Mouse (Mus musculus): ENCODE measurements around the gene Agfg2.

Agfg2 gene

DNA sequence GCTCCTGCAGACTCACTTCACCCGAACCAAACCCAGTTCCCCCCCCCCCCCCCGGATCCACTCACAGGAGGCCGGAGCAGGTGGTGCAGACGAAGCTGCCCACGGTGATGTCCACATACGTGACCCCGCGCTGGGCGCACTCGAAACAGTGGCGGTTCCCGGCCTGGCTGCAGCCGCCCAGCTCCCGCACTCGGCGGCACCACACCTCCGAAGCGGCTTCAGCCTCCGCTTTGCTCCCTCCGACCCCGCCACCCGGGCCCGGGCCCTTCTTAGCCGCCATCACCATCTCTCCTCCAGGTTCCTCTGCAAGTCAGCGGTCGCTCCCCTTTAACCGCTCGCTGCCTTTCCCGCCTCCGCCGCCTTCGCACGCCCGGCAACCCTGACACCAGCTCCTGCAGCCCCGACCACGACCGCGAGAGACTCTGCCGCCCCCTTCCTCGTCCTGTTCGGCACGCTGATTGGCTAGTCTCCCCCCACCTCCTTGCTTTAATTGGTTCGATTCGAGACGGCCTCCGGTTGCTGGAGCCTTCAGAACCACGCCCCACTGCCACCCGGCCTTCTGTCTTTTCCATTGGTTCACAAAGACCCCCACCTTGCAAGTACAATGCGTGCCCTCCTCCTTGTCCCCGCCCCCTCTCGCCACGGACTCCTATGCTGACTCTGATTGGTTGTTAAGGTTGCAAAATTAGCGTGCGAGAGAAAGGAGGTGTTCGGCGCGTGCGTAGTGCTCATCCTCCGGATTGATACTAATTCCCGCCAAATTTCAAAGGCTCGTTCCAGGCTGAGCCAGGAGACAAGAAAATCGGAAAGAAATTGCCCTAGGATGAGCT lies at the start of gene Agfg2:
TSS of gene Agfg2 (minus strand) at position 433 of the 830 bp plus-strand sequence.
- peak; percentile 99 to 100 for DNase-seq

DNA sequence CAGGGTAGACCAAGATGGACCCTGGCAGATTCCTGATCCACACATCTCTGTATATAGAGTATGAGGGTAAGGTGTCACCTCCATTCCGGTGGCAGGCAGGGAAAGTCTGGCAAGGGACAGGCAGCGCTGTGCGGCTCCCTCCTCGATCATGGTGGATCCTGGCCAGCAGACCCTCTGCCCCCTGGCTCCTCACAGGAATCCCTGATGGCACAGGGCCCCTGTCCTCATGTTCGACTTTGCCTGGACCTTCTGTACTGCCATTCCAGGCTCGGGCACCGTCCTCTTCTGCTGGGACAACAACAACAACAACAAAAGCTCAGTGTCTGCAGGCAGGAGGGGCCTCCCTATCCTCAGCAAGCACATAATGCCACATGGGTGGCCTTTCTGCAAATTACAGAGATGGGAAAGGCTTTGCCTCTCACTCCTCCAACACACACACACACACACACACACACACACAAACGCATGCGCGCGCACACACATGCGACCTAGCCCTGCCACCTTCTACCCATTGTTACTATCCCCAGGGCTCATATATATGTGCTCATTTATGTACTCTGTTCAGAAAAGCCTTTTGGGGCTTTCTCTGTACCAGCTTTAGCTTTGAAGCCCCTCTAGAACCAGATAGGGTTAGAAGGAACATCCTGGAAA lies 49.2 kb upstream of the Agfg2 start:
- DNase-seq: peak; percentile 53 to 55

DNA sequence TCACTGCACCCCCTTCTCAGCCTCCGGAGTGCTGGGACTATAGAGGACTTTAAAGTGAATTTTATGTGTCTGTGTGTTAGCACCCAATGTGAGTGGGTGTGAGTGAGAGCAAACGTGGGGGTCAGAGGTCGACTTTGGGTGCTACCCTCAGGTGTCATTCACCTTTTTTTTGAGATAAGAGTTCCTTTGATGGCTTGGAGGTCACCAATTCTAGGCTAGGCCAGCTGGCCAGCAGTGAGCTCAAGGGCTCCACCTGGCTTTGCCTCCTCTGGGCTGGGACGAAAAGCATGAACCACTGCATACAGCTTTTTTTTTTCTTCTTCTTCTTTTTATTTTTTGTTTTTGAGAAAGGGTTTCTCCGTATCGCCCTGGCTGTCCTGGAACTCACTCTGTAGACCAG lies 42.2 kb upstream of the Agfg2 start:
- no peak for DNase-seq

DNA sequence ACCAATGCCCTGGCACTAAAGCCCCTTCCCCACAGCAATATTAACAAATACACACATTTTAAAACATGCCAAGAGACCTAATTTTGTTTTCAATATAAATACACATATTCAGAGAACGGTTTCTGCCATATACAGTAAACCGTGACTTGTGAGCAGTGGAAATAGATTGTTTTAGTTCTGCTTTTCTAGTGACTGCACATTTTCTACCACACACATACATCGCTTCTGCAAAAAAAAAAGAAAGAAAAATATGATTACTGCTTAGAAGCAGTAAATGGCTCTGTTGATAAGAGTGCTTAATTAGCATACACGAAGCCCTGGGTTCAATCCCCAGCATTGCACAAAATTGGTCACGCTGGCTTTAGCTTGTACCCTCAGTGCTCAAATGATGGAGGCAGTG lies 39.3 kb upstream of the Agfg2 start:
- no peak for DNase-seq

DNA sequence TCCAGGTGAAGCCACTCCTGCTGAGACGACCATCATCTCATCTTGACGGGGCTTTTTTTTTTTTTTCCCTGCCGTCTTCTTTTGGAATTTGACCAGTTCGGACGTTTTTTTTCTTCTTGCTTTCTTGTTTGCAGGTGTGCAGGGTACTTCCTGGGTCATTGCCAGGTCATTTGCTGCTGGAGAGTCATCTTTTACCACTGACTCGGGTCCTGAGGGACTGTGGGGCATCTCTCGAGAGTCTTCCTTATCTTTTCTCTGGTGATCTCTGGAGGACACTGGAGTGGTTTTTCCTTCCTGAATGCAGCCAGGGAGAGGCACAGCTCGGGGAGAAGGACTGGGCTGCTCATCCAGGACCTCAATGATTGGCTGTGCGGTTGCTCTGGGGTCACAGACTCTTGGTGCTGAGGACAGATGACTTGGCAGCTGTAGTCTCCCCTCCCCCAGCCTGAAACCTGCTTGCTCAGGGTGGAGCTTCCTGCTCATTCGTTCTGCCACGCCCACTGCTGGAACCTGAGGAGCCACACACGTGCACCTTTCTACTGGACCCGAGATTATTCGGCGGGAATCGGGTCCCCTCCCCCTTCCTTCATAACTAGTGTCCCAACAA lies 36.1 kb upstream of the Agfg2 start:
- DNase-seq: peak; percentile 45 to 53

DNA sequence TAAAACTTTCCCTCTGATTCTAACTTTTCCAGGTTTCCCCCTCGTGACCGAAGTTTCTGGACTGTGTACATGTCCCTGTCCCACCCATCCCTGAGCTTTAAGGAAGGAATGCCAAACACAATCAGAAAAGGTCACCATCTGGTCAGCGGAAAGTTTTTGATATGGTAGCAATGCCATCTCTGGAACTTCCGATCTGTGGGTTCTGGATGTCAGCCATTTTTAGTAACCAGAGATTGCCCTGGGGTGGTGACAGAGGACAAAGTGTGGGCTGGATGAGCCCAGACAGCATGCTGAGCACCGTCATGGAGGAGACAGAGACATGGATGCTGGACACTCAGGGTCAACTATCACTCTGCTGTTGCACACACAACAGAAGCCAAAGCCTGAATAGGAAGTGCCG lies 34.6 kb upstream of the Agfg2 start:
- no peak for DNase-seq

DNA sequence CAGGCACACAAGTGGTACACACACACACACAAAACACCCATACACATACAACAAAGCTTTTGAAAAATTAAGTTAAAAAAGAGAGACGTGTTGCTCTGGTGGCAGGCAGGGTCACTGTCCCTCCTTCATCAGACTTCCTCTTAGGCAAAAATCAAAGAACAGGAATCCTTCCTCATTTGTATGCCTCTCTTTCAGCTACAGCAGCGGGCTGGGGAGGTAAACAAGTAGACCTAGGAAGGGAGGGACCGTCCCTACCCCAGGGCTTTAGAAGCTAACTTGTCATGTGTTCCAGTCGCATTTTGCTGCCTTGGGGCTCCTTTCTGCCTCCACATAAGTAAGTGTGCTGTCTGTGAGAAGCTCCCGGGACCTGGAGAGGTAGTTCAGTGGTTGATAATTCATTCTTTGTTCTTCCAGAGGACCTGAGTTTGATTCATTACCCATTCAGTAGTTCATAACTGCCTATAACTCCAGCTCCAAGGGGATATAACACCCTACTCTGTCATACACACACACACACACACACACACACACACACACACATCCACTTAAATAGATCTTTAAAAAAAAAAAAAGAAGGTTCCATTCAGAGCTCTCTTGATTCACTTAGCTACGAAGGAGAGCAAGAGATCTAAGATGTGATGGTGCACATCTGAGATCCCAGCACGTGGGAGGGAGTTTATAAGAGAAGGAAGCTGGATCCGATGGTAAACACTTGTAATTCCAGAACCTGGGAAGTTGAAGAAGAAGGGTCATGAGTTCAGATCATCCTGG lies 33.7 kb upstream of the Agfg2 start:
- DNase-seq: no peak

DNA sequence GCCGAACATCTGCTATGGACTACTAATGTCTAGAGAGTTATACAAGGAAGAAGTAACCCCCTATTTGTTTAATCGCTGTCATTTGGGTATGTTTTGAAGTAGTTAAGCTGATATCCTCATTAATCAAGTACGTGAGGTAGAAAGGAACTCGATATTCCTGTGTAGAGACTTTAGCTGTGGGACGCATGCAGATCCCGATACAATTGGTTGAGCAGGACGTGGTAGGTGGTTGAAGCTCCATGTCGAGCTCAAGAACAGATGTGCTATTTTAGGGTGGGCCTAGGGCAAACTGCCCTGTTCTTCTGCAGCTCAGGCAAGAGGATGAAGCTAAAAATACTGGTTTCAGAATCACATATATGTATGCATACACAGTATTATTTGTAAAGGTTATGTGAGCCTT lies 31.2 kb upstream of the Agfg2 start:
- no peak for DNase-seq

DNA sequence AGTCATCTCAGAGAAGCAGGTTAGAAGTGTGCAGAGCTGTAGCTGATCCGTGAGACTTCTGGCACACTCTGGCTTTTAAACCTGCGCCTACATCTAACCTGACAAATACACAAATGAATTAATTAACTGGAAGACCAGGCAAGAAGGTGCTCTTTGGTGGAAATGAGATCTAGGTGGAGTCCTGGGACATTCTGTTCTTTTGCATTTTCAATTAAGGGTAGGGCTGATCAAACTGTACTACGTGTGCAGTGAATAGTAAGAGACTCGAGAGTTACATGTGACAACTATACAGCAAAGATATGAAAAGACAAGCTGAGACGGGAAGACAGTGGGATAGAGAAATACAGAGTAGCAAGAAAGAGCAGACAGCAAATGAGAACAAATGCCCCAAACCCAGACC lies 28.9 kb upstream of the Agfg2 start:
- DNase-seq: no peak

DNA sequence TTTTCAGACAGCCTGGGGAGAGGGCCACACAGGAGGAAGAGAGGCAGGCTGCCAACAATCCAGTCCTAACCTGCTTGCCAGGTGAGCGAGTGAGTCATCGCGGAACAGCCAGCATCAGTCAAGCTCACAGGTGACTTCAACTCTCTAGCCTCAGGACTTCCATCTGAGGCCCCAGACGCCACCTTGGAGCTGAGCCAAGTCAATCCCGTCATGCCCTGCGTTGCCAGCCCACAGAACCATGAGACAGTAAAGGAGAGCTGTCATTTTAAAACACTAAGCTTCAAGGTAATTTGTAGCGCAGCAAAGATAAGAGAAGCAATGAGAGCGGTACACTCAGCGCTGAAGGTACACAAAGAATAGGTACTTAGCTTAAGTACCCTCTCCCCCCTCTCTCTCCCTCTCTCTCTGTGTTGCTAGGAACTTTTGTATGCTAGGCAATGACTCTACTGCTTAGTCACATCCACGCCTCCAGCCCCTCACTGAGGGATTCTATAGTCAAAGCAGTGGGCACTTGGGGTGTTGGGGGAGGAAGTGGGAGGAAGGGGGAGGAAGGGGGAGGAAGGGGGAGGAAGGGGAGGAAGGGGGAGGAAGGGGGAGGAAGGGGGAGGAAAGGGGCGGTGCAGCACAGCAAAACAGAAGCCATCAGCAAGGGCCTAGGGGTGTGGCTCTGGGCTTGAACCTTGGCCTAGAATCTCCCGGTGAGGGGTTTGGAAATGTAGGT lies 22.5 kb upstream of the Agfg2 start:
- peak; percentile 85 to 87 for DNase-seq

DNA sequence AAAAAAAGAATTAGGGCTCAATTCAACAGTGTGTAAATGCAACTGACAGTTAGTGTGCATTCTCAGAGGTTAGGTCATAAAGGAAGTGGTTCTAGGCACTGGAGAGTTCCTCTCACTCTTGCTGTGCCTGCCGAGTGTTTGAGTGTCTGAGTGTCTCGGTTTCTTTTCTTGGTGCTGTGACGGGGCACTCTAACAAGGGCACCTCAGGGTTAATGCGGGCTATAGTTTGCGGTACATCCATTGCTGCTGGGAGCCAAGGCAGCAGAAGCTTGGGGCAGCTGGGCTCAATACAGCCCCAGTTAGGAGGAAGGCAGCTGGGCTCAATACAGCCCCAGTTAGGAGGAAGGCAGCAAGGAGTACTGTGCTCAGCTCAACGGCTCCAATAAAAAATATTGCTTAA lies 20.7 kb upstream of the Agfg2 start:
- no peak for DNase-seq

DNA sequence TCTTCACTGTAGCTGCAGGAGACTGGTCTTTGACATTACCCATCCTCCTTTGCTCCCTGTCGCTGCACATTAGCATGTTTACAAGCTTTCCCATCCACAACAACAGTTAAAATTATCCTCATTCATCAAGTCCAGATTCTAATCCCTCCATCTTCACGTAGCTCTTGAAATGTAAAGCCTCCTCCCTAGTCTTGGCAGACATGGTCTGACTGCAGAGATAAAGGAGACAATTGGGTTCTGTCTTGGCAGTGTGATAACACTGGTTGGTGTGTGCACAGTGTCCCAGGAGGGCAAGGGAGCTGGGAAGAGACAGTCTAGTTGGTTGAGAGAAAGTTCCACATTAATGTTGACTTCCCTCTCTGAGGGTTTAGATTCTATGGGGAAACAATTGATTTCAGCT lies 15.3 kb upstream of the Agfg2 start:
- DNase-seq: no peak

DNA sequence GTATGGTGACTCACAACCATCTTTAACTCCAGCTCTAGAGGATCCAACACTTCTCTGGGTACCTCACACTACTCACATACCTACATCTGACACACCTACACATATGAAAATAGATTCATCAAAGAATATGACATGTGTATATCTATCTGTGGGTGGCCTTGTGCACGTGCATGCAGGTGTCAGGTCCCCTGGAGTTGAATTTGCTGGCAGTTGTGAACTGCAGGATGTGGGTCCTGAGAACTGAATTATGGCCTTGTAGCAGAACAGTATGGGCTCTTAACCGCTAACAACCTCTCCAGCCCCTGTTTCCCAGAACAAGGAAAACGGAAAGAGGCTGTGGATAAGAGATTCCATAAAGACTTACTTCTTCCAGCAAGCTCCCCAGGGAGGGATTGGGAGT lies 14.6 kb upstream of the Agfg2 start:
- no peak for DNase-seq

DNA sequence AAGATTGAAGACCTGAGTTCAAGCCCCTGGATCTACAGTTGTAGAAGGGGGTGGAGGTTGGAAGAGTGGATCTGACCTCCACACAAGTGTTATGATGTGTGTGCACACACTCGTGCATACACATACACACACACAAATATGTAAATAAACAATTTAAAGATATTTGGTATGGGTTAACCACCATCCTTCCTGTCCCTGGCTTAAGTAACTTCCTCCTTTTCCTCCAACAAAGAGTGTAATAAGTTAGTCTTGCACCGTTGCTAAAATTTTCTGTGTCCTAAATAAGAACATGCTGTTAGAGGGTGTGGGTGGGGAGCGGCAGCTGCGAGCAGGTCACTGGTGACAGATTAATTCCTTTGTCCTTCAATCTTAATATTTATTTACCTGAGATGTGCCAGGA lies 11.4 kb upstream of the Agfg2 start:
- DNase-seq: no peak

DNA sequence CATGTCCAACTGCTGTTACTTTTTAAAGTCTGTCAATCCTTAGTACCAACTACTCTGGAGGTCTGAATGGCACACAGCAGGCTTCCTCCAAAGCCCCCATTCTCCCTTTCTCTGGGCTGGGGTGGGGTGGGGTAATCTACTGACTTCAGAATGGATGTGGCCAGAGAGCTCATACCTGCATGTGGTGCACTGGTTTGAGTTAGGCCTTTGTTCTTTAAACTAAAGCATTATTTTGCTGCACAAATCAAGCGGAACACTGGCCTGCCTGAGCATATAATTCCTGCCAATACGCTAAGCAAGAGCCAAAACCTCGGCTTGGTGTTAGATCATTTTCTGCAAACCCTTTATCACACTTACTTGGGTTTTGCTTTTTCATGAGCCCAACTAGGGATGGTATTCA lies 10.3 kb upstream of the Agfg2 start:
- no peak for DNase-seq

DNA sequence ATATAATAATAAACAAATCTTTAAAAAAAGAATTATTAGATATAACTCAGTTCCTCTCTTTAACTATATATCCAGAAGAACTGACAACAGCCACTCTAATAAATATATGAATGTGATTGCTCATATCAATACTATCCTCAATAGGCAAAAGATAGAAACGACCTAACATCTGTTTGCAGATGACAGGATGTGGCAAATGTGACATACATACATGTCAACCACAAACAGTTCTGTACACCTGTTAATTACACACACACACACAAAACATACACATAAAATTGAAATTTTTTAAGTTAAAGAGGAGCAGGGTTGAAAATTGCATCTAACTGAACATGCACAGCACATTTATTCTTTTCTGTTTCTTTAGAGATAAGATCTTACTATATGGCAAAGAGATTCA lies 7.4 kb upstream of the Agfg2 start:
- no peak for DNase-seq

DNA sequence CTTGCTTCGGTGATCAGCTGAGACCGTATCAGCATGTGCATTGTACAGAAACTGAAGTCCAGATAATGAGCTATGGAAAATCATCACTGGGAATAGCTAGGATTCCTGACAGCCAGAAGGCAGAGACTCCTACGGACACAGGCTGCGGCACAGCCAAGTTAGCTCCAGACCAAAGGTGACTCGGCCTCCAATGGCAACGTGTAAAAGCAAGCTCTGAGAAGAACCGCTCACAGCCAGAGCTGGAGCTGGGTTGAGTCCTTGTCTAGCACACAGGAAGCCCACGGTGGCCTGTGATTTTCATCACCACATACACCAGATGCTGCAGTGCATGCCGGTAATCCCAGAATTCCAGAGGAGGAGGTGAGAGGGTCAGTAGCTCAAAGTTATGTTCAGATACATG lies 6.0 kb upstream of the Agfg2 start:
- DNase-seq: no peak

DNA sequence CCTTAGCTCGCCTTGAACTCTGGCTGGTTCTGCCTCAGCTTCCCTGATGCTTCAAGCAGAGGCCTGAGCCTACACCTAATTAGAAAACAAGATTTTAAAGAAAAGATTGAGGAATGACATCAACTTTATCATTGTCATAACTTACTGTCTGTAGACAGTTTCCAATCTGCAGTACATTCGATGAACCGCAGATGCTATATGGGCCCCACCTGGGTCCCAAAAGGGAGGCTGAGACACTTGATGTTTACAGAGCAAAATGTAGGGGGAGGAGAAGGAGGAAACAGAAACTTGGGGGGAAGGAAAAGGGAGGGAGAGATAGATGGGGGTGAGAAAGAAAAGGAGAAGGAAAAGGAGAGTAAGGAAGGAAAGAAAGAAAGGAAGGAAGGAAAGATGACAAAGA lies 5.4 kb upstream of the Agfg2 start:
- no peak for DNase-seq

DNA sequence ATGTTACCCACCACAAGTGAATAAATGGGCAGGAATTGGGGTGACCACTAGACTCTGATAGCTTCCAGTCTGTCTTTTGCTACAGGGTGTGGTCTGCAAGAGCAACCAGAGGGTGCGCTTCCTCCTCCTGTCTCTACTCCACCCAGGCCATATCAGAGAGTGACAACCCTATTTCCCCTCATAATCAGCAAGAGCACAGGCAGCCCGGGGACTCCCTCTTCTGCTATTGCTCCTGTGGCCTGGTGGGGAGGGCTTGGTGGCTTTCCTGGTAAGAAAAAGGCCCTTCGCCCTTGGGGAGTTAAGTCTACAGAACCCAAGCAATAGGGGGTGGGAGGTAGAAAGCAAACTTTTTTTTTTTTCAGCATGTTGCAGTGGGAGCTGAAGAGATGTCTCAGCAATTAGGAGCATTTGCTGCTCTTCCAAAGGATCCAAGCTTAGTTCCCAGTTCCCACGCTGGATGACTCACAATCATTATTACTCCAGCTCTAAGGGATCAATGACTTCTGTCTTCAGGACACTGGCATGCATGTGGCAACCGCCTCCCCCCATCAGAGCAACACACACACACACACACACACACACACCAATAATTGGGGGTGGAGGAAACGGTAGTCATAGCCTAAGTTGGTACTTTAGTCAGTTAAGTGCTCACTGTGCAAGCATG lies 1.7 kb upstream of the Agfg2 start:
- DNase-seq: no peak

DNA sequence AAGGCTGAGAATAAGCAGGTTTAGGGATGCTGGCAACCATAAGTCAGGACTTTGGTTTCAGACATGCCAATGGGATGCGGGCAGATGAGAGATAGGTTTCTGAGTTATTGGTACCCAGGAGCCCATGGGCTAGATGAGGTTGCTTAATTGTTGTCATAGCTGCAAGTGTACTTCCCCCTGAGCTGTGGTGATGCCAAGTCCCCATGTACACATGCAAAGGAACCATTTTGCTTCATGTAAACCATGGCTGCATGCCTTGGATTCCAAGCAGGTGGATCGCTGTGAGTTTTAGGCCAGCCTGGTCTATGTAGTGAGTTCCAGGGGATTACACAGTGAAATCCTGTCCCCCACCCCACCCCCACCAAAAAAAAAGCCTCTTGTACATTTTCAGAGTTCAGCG lies 1.1 kb upstream of the Agfg2 start:
- DNase-seq: no peak

DNA sequence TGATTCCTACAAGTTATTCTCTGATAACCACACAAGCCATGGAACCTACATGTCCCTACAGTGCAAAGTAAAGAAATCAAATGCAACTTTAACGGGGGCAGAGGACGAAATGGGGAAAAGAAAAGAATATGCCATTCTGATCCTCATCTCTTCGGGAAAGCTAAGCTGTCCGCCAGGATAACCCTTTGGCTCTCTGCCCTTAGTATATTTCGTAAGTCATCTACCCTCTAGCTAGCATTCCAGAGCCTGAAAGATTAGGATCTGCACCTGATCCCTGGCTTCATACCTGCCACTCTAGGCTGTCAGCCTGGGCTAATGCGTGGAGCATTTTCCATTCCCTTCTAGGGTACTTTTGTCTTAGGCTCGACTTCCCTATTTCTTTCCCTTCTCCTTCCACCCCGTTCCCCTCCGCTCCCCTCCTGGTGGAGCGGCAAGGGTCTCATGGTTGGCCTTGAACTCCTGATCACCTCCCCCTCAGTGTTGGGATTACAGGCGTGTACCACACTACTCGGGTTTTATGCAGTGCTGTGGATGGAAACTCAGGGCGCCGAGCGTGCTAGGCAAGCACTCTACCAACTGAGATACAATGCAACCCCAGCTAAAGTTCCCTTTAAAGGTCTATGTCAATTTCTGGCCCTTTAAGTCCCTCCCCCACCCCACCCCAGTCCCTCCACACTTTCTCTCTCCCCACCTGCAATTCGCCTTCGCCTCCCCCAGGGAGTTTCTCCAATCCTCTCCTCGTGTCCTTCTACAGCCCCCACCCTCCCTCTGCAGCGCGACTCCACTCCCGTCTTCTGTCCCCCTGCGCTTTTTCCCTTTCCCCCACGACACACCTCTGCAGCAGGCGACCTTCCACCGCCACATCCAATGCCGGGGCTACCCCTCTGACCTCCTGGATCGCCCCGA lies 885 bp downstream of the Agfg2 start:
- peak; percentile 44 to 46 for DNase-seq

All from cerebellum, postnatal 10 days (tissue).